Mouse (Mus musculus): Measurements from ENCODE around the gene AI464131.

DNA sequence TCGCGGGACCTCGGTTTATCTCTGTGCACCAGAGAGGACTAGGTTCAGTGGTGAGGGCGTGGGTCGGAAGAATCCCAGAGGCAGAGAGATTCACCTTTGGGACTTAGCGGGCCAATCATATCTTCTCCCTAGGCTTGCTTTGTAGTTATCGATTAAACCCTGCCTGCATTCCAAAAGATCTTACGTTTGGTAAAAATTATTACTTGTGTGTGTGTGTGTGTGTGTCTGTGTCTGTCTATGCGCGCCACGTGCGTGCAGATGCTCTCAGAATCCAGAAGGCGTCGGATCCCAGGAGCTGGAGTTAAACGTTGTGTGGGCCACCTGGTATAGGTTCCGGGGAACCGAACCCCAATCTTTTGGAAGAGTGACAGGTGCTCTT lies 37.6 kb downstream of the AI464131 start:
- TF ChIP-seq CHD2 (IDR thresholded peaks at IDR 0.05; ENCODE audit: low read depth, low read length) (no peak), HCFC1 (IDR thresholded peaks at IDR 0.05; ENCODE audit: borderline replicate concordance, insufficient read depth, low read length) (no peak), ZC3H11A (IDR thresholded peaks at IDR 0.05; ENCODE audit: borderline replicate concordance, low read depth, low read length) (no peak)

All from ES-E14 (cell line).